Mouse (Mus musculus): ENCODE measurements around the gene Tbxa2r. TPM values are rescaled to one million over a fixed set of nuclear protein-coding genes. Genes with fewer than 3 reads are reported as not detected.

Tbxa2r gene
- total and polyA plus RNA-seq, 3 experiments: 0.12 to 0.30 (median 0.13) TPM

- no peak overlapping the region for H3K4me2 ChIP-seq (ENCODE audit: insufficient read depth, low read depth, poor library complexity, severe bottlenecking)
- no peak for DNase-seq (ENCODE audit: extremely low read depth)
- no peak overlapping the region for H3K27ac ChIP-seq (ENCODE audit: insufficient read depth, low read depth)
- in situ Hi-C loops (cut with MboI; ENCODE audit: low pct_ligation_motif_present, low pct_unique_long_range_greater_than_20kb, low sequenced_read_pairs): loop anchor here (5.0 kb wide), 2 partner anchors 52 to 93 kb away; partner anchors contain the start of gene Gipc3
- dilution Hi-C loops (cut with MboI; ENCODE audit: extremely low pct_ligation_motif_present, extremely low pct_unique_long_range_greater_than_20kb, low sequenced_read_pairs): no loop called here
- H3K36me3 ChIP-seq (replicated peaks in 1 of 2; ENCODE audit: control insufficient read depth in 1 of 2, insufficient read depth in 1 of 2, low read length in 1 of 2): peaks cover 0 to 5% of the 10 kb centered on the region in 2 experiments
- H3K4me3 ChIP-seq (replicated peaks in 1 of 3; ENCODE audit: low read depth in 2 of 3, low read length in 2 of 3, poor library complexity in 1 of 3): no peak overlapping the region
- H3K27me3 ChIP-seq (replicated peaks): peaks cover 7% of the 10 kb centered on the region
- TF ChIP-seq NRF1 (IDR thresholded peaks at IDR 0.05; ENCODE audit: low read depth, low read length): no peak
- TF ChIP-seq GABPA (IDR thresholded peaks at IDR 0.05; ENCODE audit: insufficient replicate concordance, low read depth, low read length): no peak
- no peak for TF ChIP-seq MAFK (IDR thresholded peaks at IDR 0.05; ENCODE audit: insufficient replicate concordance, low read length)
- no peak for TF ChIP-seq ZKSCAN1 (IDR thresholded peaks at IDR 0.05; ENCODE audit: borderline replicate concordance, low read depth, low read length)
- TF ChIP-seq POLR2A (IDR thresholded peaks at IDR 0.05; ENCODE audit: low read depth, low read length): no peak
- TF ChIP-seq UBTF (IDR thresholded peaks at IDR 0.05; ENCODE audit: low read depth, low read length): no peak
- TF ChIP-seq MAZ (IDR thresholded peaks at IDR 0.05; ENCODE audit: low read depth, low read length): no peak
- no peak for TF ChIP-seq HCFC1 (IDR thresholded peaks at IDR 0.05; ENCODE audit: low read depth, low read length)
- no peak for TF ChIP-seq ZNF384 (IDR thresholded peaks at IDR 0.05; ENCODE audit: low read depth, low read length)
- no peak for TF ChIP-seq POLR2AphosphoS2 (IDR thresholded peaks at IDR 0.05; ENCODE audit: low read depth, low read length)
- no peak overlapping the region for H3K9ac ChIP-seq (ENCODE audit: insufficient read depth, low read depth)
- no peaks in the 10 kb centered on the region for H3K9me3 ChIP-seq (replicated peaks; ENCODE audit: low read length)
- H3K79me2 ChIP-seq (replicated peaks; ENCODE audit: control insufficient read depth, extremely low read depth, insufficient read depth, poor library complexity, severe bottlenecking): peaks cover 16% of the 10 kb centered on the region
- peaks cover 7 to 57% of the 10 kb centered on the region in 2 experiments for H3K4me1 ChIP-seq (ENCODE audit: control insufficient read depth in 1 of 2, insufficient read depth in 2 of 2)
Measured at GRCm38 (mm10) chr10:81289811-81290210, 38.7 kb upstream of the Tbxa2r start.

GRCm38 (mm10) chr10:81290698-81291460, 37.7 kb upstream of the Tbxa2r start:
- Histone ChIP-seq H3K36me3 (replicated peaks in 1 of 2; ENCODE audit: control insufficient read depth in 1 of 2, insufficient read depth in 1 of 2, low read length in 1 of 2) (peaks cover 0 to 15% of the 10 kb centered on the region in 2 experiments), H3K4me1 (ENCODE audit: control insufficient read depth in 1 of 2, insufficient read depth in 2 of 2) (peaks cover 12 to 63% of the 10 kb centered on the region in 2 experiments), H3K9me3 (replicated peaks; ENCODE audit: low read length) (no peaks in the 10 kb centered on the region), H3K27me3 (replicated peaks) (no peaks in the 10 kb centered on the region), H3K4me2 (ENCODE audit: insufficient read depth, low read depth, poor library complexity, severe bottlenecking) (no peak overlapping the region), H3K9ac (ENCODE audit: insufficient read depth, low read depth) (no peak overlapping the region), H3K4me3 (replicated peaks in 1 of 3; ENCODE audit: low read depth in 2 of 3, low read length in 2 of 3, poor library complexity in 1 of 3) (no peak overlapping the region), H3K27ac (ENCODE audit: insufficient read depth, low read depth) (no peak overlapping the region), H3K79me2 (replicated peaks; ENCODE audit: control insufficient read depth, extremely low read depth, insufficient read depth, poor library complexity, severe bottlenecking) (peaks cover 26% of the 10 kb centered on the region)
- no peak for TF ChIP-seq ZKSCAN1 (IDR thresholded peaks at IDR 0.05; ENCODE audit: borderline replicate concordance, low read depth, low read length)
- TF ChIP-seq USF1 (IDR thresholded peaks at IDR 0.05; ENCODE audit: low read depth, low read length): no peak
- no peak for TF ChIP-seq MAFK (IDR thresholded peaks at IDR 0.05; ENCODE audit: insufficient replicate concordance, low read length)
- no peak for TF ChIP-seq RAD21 (IDR thresholded peaks at IDR 0.05; ENCODE audit: low read depth, low read length)
- no peak for TF ChIP-seq JUND (conservative IDR thresholded peaks at IDR 0.05; ENCODE audit: low read depth, low read length)
- no peak for TF ChIP-seq MAX (IDR thresholded peaks at IDR 0.05; ENCODE audit: low read length)
- no peak for TF ChIP-seq CTCF (conservative IDR thresholded peaks at IDR 0.05 in 1 of 2, IDR thresholded peaks at IDR 0.05 in 1 of 2; ENCODE audit: low read depth in 2 of 2, low read length in 2 of 2)
- TF ChIP-seq RCOR1 (conservative IDR thresholded peaks at IDR 0.05; ENCODE audit: low read depth, low read length): no peak
- TF ChIP-seq UBTF (IDR thresholded peaks at IDR 0.05; ENCODE audit: low read depth, low read length): no peak
- TF ChIP-seq E2F4 (IDR thresholded peaks at IDR 0.05; ENCODE audit: insufficient replicate concordance, low read depth, low read length): no peak
- TF ChIP-seq ZNF384 (IDR thresholded peaks at IDR 0.05; ENCODE audit: low read depth, low read length): no peak
- no peak for TF ChIP-seq TBP (conservative IDR thresholded peaks at IDR 0.05; ENCODE audit: low read depth, low read length)
- no peak for TF ChIP-seq TCF12 (IDR thresholded peaks at IDR 0.05; ENCODE audit: low read depth, low read length)
- TF ChIP-seq MXI1 (IDR thresholded peaks at IDR 0.05; ENCODE audit: low read depth, low read length): no peak
- TF ChIP-seq POLR2AphosphoS2 (IDR thresholded peaks at IDR 0.05; ENCODE audit: low read depth, low read length): no peak
- dilution Hi-C loops (cut with MboI; ENCODE audit: extremely low pct_ligation_motif_present, extremely low pct_unique_long_range_greater_than_20kb, low sequenced_read_pairs) (no loop called here), in situ Hi-C loops (cut with MboI; ENCODE audit: low pct_ligation_motif_present, low pct_unique_long_range_greater_than_20kb, low sequenced_read_pairs) (loop anchor here (5.0 kb wide), 1 partner anchor 51 kb away; the partner anchor contains the start of gene Gipc3)
- no peak for DNase-seq (ENCODE audit: extremely low read depth)
